Mouse (Mus musculus): Measurements from ENCODE around the gene Gm10135.
"Not testable (repeated sequence)": the region's sequence is repeated elsewhere in the genome, so short reads cannot be mapped to it uniquely, and the experiment has no call there.

The Gm10135 gene

GRCm38 (mm10) chr5:72960096-72960495 lies 14.4 kb downstream of the Gm10135 start:
- DNase-seq (ENCODE audit: low spot score): no peak

DNA sequence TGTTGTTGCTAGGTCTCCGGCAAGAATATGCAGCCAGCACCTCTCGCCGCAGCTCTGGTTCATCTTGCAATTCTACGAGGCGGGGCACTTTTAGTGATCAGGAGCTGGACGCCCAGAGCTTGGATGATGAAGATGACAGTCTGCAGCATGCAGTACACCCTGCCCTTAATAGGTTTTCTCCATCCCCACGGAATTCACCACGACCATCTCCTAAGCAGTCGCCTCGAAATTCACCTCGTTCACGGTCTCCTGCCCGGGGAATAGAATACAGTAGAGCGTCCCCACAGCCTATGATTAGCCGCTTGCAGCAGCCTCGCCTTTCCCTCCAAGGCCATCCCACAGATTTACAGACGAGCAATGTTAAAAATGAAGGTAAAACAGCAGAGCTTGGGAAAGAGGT lies 17.2 kb downstream of the Gm10135 start:
- no peak for DNase-seq (ENCODE audit: low spot score)

GRCm38 (mm10) chr5:72953996-72954604 lies 20.4 kb downstream of the Gm10135 start:
- no peak for DNase-seq (ENCODE audit: low spot score)

DNA sequence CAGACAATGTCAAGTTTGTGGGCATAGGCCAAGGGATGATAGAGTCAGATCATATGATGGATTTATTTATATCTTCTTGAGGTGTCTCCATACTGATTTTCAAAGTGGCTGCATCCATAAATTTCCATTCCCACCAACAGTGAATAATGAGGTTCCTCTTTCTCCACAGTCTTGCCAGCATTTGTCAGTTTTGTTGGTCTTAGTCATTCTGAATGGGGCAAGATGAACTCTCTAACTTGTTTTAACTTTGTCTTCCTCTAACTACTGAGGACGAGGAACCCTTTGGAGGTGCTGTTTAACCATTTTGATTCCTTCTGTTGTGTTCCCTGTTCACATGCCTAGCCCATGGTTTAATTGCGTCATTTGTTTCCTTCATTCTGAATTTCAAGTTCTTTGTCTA lies 24.2 kb downstream of the Gm10135 start:
- DNase-seq (ENCODE audit: low spot score): no peak

DNA sequence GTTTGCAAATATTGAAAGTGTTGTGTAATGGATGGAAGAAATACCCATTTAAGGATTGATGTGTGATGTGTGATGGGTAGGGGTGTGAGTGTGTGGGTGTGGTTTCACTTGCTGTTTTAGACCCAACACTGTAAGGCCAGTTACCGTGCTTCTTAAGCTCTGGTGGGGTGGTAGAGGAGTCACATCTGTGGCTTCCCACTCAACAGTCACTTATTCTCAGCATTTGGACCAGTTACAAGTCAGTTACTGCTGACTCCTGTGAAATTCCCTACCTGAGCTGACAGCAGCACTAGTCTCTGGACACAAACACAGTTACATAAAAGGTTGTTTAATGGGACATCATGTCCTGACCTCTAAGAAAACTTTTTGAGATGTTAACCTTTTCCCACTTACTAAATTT lies 26.4 kb downstream of the Gm10135 start:
- no peak for DNase-seq (ENCODE audit: low spot score)

- no peak for DNase-seq (ENCODE audit: low spot score)
These were observed 33.5 kb downstream of the Gm10135 start for GRCm38 (mm10) chr5:72940906-72941432.

GRCm38 (mm10) chr5:72939311-72939710 lies 35.2 kb downstream of the Gm10135 start:
- DNase-seq (ENCODE audit: low spot score): no peak

- DNase-seq (ENCODE audit: low spot score): not testable (repeated sequence)
These were observed 36.1 kb downstream of the Gm10135 start for GRCm38 (mm10) chr5:72938421-72938820.

DNA sequence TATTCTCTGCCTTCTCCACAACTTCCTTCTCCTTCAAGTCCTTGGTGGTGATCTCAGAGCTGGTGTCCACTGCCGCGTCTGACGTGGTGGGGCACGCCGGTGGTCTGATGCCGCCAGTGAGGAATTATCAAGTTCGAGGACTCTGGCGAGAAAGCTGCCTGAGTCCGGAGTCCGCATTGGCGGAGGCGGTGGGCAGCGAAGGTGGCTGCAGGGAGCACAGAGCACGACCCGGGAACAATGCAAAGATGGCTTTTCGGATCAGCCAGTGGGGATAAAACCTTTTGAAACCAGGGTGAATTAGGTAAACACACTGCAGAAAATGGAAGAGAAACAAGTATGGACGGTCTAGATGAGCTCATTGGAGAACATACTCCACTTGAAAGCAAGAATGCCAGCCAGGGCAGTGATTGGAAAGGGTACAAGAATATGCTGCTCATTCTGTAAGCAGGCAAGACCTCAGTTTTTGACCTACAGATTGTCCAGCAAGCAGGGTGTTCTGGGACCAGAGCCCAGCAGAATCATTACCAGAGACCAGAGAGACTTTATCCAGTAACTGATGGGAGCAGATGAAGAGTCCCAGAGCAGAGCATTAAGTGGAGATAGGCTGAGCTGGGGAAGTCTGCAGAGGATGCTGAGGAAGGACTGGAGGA lies 41.4 kb downstream of the Gm10135 start:
- no peak for DNase-seq (ENCODE audit: low spot score)

DNA sequence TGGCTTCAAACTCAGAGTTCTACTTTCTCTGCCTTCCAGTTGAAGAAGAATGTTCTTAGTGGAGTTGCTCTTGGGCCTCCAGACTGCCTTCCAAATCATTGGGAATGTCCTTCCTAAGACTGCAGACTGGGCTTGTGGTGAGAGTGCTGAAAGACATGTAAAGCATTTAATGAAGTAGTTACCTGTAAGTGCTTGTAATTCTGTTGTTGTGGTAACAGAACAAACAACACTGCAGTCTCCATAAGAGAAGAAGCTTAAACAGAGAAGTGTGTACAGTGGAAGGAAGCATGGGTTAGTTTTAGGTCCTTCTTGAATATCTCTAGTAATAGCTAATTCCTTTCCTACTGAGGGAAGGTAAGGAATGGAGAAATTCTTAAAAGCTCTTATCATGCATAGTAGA lies 47.4 kb downstream of the Gm10135 start:
- no peak for DNase-seq (ENCODE audit: low spot score)

DNA sequence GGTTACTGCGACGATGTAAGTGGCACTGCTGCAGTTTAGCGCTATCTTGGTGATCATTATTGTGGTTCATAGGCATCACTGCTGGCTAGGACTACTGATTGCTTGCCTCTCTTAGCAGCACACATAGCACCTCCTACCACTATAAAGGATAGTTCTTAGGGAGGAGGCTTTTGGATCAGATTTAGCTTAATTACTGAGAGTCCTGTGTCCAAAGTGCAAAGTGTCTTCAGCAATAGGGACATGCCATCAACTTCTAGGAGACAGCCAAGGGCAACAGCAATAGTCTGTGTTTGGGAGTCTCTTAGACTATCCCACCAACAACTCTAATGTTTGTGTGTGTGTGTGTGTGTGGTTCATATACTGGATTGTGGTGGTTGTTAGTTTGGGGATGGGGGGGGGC lies 51.7 kb downstream of the Gm10135 start:
- no peak for DNase-seq (ENCODE audit: low spot score)

- DNase-seq (ENCODE audit: low spot score): no peak
These were observed 53.3 kb downstream of the Gm10135 start for GRCm38 (mm10) chr5:72921171-72921570.

- no peak for DNase-seq (ENCODE audit: low spot score)
These were observed 54.1 kb downstream of the Gm10135 start for GRCm38 (mm10) chr5:72920416-72920815.

DNA sequence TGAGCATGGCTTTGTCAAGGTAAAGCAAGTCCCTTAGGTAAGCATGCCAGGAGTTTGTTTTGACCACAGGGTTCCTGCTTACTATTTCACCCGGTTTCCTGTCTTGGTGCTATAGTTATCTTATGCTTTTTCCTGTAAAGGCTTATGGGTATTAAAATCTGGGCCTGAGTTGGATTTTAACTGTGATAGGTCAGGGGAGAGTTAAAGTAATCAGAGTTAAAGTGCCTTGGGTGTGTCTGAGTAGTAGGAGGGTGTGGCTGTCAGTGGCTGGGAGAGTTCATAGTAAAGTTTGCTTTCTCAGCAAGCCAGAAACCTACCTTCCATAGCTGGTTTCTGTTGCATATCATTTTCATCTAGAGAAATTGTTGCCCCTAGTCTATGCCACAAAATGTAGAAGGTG lies 57.7 kb downstream of the Gm10135 start:
- no peak for DNase-seq (ENCODE audit: low spot score)

GRCm38 (mm10) chr5:72916048-72916447 lies 58.5 kb downstream of the Gm10135 start:
- no peak for DNase-seq (ENCODE audit: low spot score)

All from retina, embryonic 14.5 days (tissue).